In genomic region chr17:50600696-50601095, GRCm38 (mm10) we compare ENCODE assay signal across 21 mouse cellular contexts.
DNase-seq lines count a peak whose midpoint lies in the region; ATAC-seq and TF ChIP-seq lines count a peak whose summit lies in the region.
"Had no signal": no experiment of that assay in that cellular context is flagged by ENCODE, and none has a peak within 500 bp of the region (broad histone marks: within the 10 kb centered on the region; RNA-seq: fewer than 3 reads in every experiment).

No protein-coding gene starts in this region.

- no peak for TF ChIP-seq CTCF in intestine, postnatal 0 days (IDR thresholded peaks at IDR 0.05; ENCODE audit: low read depth)
- TF ChIP-seq CTCF in liver, adult 2 months (IDR thresholded peaks at IDR 0.05; ENCODE audit: low read depth, low read length), result no peak

- intact Hi-C loops in heart, postnatal 25 days (cut with DNase I), result no loop called here

- no peaks in the 10 kb centered on the region for H3K27me3 ChIP-seq in heart, embryonic 14.5 days (ENCODE audit: control insufficient read depth, insufficient read depth, low read length)
- H3K27me3 ChIP-seq in intestine, embryonic 15.5 days (replicated peaks), result no peaks in the 10 kb centered on the region
- no peaks in the 10 kb centered on the region for H3K27me3 ChIP-seq in intestine, postnatal 0 days (replicated peaks; ENCODE audit: control insufficient read depth, insufficient read depth, low read length)
- no peaks in the 10 kb centered on the region for H3K27me3 ChIP-seq in liver, adult 2 months (ENCODE audit: control insufficient read depth, insufficient read depth, low read length)
- no peaks in the 10 kb centered on the region for H3K27me3 ChIP-seq in liver, embryonic 11.5 days (replicated peaks; ENCODE audit: control insufficient read depth, insufficient read depth, low read length)
- H3K27me3 ChIP-seq: CH12.LX; embryonic facial prominence, embryonic 13.5 days; forebrain, embryonic 12.5 days; heart, embryonic 12.5 days; hindbrain, embryonic 13.5 days; kidney, embryonic 15.5 days had no signal

- no peak for DNase-seq in heart, postnatal 25 days (ENCODE audit: low spot score)
- peak; percentile 70 for DNase-seq in liver, adult 2 months (ENCODE audit: extremely low read depth, low read depth, low spot score)
- DNase-seq in liver, embryonic 11.5 days (ENCODE audit: low spot score), result no peak
- DNase-seq in adrenal gland, adult 2 months, result no peak
- DNase-seq: adrenal gland, postnatal 10 days; cerebellum, adult 18-20 months; cerebellum, adult 9-11 months; cerebellum, postnatal 36 days; gastrocnemius, postnatal 10 days; heart, adult 2 months had no signal

- H3K9me3 ChIP-seq in heart, embryonic 14.5 days (ENCODE audit: control insufficient read depth, low read length), result no peaks in the 10 kb centered on the region
- no peaks in the 10 kb centered on the region for H3K9me3 ChIP-seq in intestine, embryonic 15.5 days
- H3K9me3 ChIP-seq in intestine, postnatal 0 days (ENCODE audit: control insufficient read depth), result no peaks in the 10 kb centered on the region
- H3K9me3 ChIP-seq in liver, embryonic 11.5 days (ENCODE audit: control insufficient read depth, low read length), result no peaks in the 10 kb centered on the region
- H3K9me3 ChIP-seq: embryonic facial prominence, embryonic 13.5 days; forebrain, embryonic 12.5 days; heart, embryonic 12.5 days; hindbrain, embryonic 13.5 days; kidney, embryonic 15.5 days had no signal

- no peaks in the 10 kb centered on the region; the same call in 1 of the 2 replicates for H3K79me2 ChIP-seq in liver, adult 2 months (ENCODE audit: control insufficient read depth, insufficient read depth, low read length)

- WGBS in heart, embryonic 14.5 days, result 53% methylated on average over 1 of the region's 1 CpGs
- 76% methylated on average over 1 of the region's 1 CpGs for WGBS in intestine, embryonic 15.5 days
- WGBS in intestine, postnatal 0 days, result 71% methylated on average over 1 of the region's 1 CpGs
- 92% methylated on average over 1 of the region's 1 CpGs for WGBS in liver, adult 2 months
- WGBS in liver, embryonic 11.5 days, result 82% methylated on average over 1 of the region's 1 CpGs

- no peak for TF ChIP-seq POLR2A in liver, adult 2 months (IDR thresholded peaks at IDR 0.05; ENCODE audit: extremely low read depth, insufficient read depth, low read length)

- H3K9ac ChIP-seq in heart, embryonic 14.5 days (ENCODE audit: low read length), result no peak overlapping the region
- H3K9ac ChIP-seq in intestine, embryonic 15.5 days, result no peak overlapping the region
- no peak overlapping the region for H3K9ac ChIP-seq in intestine, postnatal 0 days (ENCODE audit: low read depth, low read length)
- no peak overlapping the region for H3K9ac ChIP-seq in liver, adult 2 months (ENCODE audit: low read depth, low read length)
- no peak overlapping the region for H3K9ac ChIP-seq in liver, embryonic 11.5 days (ENCODE audit: low read depth, low read length)
- H3K9ac ChIP-seq: embryonic facial prominence, embryonic 13.5 days; forebrain, embryonic 12.5 days; heart, embryonic 12.5 days; hindbrain, embryonic 13.5 days; kidney, embryonic 15.5 days had no signal

- H3K4me2 ChIP-seq in heart, embryonic 14.5 days (ENCODE audit: low read length), result no peak overlapping the region
- H3K4me2 ChIP-seq in intestine, embryonic 15.5 days (replicated peaks), result no peak overlapping the region
- no peak overlapping the region for H3K4me2 ChIP-seq in intestine, postnatal 0 days (replicated peaks; ENCODE audit: low read depth)
- H3K4me2 ChIP-seq in liver, embryonic 11.5 days, result no peak overlapping the region
- H3K4me2 ChIP-seq: embryonic facial prominence, embryonic 13.5 days; forebrain, embryonic 12.5 days; heart, embryonic 12.5 days; hindbrain, embryonic 13.5 days; kidney, embryonic 15.5 days had no signal

- no peak overlapping the region for H3K4me3 ChIP-seq in heart, embryonic 14.5 days (ENCODE audit: control insufficient read depth in 1 of 2, insufficient read depth in 1 of 2, low read depth in 1 of 2, low read length in 2 of 2)
- H3K4me3 ChIP-seq in intestine, embryonic 15.5 days (replicated peaks), result no peak overlapping the region
- H3K4me3 ChIP-seq in intestine, postnatal 0 days (ENCODE audit: low read depth, low read length), result no peak overlapping the region
- no peak overlapping the region for H3K4me3 ChIP-seq in liver, adult 2 months (ENCODE audit: insufficient read depth, low read depth, low read length)
- no peak overlapping the region for H3K4me3 ChIP-seq in liver, embryonic 11.5 days (ENCODE audit: low read depth, low read length)
- H3K4me3 ChIP-seq: embryonic facial prominence, embryonic 13.5 days; forebrain, embryonic 12.5 days; heart, adult 2 months; heart, embryonic 12.5 days; hindbrain, embryonic 13.5 days; kidney, embryonic 15.5 days had no signal

- ATAC-seq in heart, embryonic 14.5 days (ENCODE audit: insufficient number of reproducible peaks, insufficient read depth, low FRiP score, low read depth), result no peak
- ATAC-seq in intestine, embryonic 15.5 days, result 0 out of 2 replicates have a peak, but pooled peaks have one; percentile 8
- no peak for ATAC-seq in intestine, postnatal 0 days
- no peak for ATAC-seq in liver, embryonic 11.5 days (replicated peaks; ENCODE audit: low FRiP score)
- 0 out of 2 replicates have a peak, but pooled peaks have one; percentile 6 for ATAC-seq in megakaryocyte progenitor cell, adult 5-6 weeks (replicated peaks; ENCODE audit: poor library complexity)
- ATAC-seq: hindbrain, postnatal 0 days had no signal

- H3K27ac ChIP-seq in heart, embryonic 14.5 days (replicated peaks in 1 of 2; ENCODE audit: control insufficient read depth in 1 of 2, insufficient read depth in 1 of 2, low read depth in 2 of 2, low read length in 2 of 2), result peak overlapping the region; percentile 35 to 37; a peak in 2 of 4 replicates
- H3K27ac ChIP-seq in intestine, embryonic 15.5 days, result no peak overlapping the region
- H3K27ac ChIP-seq in intestine, postnatal 0 days (ENCODE audit: low read depth, low read length), result no peak overlapping the region
- no peak overlapping the region for H3K27ac ChIP-seq in liver, adult 2 months (replicated peaks; ENCODE audit: insufficient read depth, low read depth, low read length)
- H3K27ac ChIP-seq in liver, embryonic 11.5 days (ENCODE audit: low read depth, low read length), result no peak overlapping the region
- H3K27ac ChIP-seq: embryonic facial prominence, embryonic 13.5 days; forebrain, embryonic 12.5 days; heart, adult 2 months; hindbrain, embryonic 13.5 days; hindbrain, postnatal 0 days; kidney, embryonic 15.5 days had no signal

- peaks cover 11 to 21% of the 10 kb centered on the region in 2 experiments for H3K4me1 ChIP-seq in heart, embryonic 14.5 days (ENCODE audit: control insufficient read depth in 2 of 2, insufficient read depth in 2 of 2, low read length in 2 of 2)
- 0 out of 2 replicates have a peak, but pooled peaks cover 6% of the 10 kb centered on the region for H3K4me1 ChIP-seq in intestine, embryonic 15.5 days (replicated peaks)
- H3K4me1 ChIP-seq in intestine, postnatal 0 days (replicated peaks; ENCODE audit: control insufficient read depth, insufficient read depth, low read length), result peaks cover 3% of the 10 kb centered on the region
- peaks cover 7% of the 10 kb centered on the region for H3K4me1 ChIP-seq in liver, adult 2 months (ENCODE audit: control insufficient read depth, insufficient read depth, low read length)
- no peaks in the 10 kb centered on the region for H3K4me1 ChIP-seq in liver, embryonic 11.5 days (replicated peaks; ENCODE audit: control insufficient read depth, insufficient read depth, low read length)
- H3K4me1 ChIP-seq: embryonic facial prominence, embryonic 13.5 days; forebrain, embryonic 12.5 days; hindbrain, embryonic 13.5 days had no signal

- no peaks in the 10 kb centered on the region for H3K36me3 ChIP-seq in heart, embryonic 14.5 days (ENCODE audit: control insufficient read depth, insufficient read depth, low read length)
- H3K36me3 ChIP-seq in intestine, embryonic 15.5 days, result no peaks in the 10 kb centered on the region
- H3K36me3 ChIP-seq in intestine, postnatal 0 days (ENCODE audit: control insufficient read depth, insufficient read depth), result no peaks in the 10 kb centered on the region
- no peaks in the 10 kb centered on the region for H3K36me3 ChIP-seq in liver, adult 2 months (ENCODE audit: control insufficient read depth, insufficient read depth, low read length)
- no peaks in the 10 kb centered on the region for H3K36me3 ChIP-seq in liver, embryonic 11.5 days (ENCODE audit: control insufficient read depth, insufficient read depth, low read length)
- H3K36me3 ChIP-seq: embryonic facial prominence, embryonic 13.5 days; forebrain, embryonic 12.5 days; heart, embryonic 12.5 days; hindbrain, embryonic 13.5 days; kidney, embryonic 15.5 days had no signal

Comparison
In these comparisons a context has a peak if more than half of its experiments do, and no peak if none do; other contexts are left out.
1. ATAC-seq: peak in intestine, embryonic 15.5 days (single experiment) and megakaryocyte progenitor cell, adult 5-6 weeks (single experiment); none in heart, embryonic 14.5 days (single experiment), intestine, postnatal 0 days (single experiment) and liver, embryonic 11.5 days (single experiment).
2. H3K27ac ChIP-seq: peak in heart, embryonic 14.5 days (2 of 2); none in intestine, embryonic 15.5 days (single experiment), intestine, postnatal 0 days (single experiment), liver, adult 2 months (single experiment) and liver, embryonic 11.5 days (single experiment).